Mouse (Mus musculus): ENCODE data around the gene Sval1.

The Sval1 gene

DNA sequence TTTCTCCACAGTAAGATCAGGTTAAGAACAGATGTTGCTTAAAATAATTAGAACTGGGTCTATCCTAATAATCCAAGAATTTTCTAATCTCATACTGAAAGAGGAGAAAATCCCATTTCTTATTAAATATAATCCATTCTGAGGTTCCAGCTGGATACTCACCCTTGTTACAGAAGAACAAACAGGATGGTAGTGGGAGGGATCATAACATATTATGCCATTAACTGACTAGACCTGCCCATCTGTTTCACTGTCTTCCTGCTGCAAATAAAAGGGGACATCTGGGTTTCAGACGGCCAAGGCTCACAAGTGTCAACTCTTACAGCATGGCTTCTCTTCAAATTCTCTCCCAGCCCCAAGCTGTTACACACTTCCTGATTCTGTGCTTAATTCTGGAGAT lies at the start of gene Sval1:
Gene Sval1, plus strand, starts transcription at position 301 of the 400 bp plus-strand sequence.
- DNase-seq (ENCODE audit: extremely low read depth, low read depth), result no peak

DNA sequence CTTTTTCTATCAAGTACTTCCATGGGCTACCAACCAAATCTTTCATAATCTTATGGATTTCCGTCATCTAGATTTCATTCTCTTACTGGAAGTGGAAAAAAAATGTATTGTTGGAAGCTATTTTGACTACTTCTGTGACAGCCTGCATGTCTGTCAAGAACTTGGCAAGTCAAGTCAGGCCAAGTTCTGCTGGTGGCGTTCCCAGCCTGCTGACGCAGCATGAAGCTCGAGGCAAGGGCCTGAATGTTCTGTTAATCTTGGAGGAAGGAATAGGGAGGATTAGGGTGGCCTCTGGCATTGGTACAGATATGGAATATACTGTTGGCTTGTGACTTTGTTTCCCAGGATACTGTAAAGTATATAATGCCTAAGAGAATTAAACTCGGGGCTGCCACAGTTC lies 39.8 kb upstream of the Sval1 start:
- DNase-seq (ENCODE audit: extremely low read depth, low read depth), result no peak

DNA sequence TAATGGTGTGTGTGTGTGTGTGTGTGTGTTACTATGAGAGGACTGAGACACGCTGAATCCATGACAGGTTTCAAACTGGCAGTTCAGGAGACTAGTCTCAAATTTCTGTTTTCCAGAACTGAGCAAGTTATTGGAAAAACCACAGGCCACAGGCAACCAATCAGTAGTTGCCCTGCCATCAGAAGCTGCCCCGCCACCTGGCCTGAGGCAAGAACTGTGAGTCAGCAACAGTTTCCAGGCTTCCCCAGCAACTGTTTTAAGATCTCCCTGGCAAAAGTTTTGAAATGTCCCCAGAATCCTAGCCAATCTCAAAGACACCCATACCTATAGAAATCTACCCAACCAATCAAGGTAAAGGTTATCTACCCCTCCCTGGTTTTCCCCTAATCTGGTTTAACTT lies 36.5 kb upstream of the Sval1 start:
- no peak for DNase-seq (ENCODE audit: extremely low read depth, low read depth)

DNA sequence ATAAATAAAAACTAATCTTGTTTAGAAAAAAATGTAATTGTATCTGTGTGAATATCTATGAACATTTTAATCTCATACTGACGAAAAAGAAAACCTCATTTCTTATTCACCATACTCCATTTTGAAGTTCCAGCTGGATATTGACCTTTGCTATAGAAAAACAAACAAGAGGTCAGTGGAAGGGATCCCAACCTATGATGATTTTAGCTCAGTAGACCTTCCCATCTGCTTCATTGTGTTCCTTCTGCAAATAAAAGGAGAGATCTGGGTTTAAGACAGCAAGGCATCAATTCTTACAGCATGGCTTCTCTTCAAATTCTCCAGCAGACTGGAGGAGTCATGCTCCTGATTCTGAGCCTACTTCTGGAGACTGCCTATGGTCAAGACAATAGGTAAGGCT lies 16.4 kb downstream of the Sval1 start, which contains the start of gene Sval3:
Gene Sval3, plus strand, starts transcription at position 301 of the 400 bp plus-strand sequence.
- DNase-seq (ENCODE audit: extremely low read depth, low read depth), result no peak

Data from MEL-GATA-1-ER (cell line).